Mouse (Mus musculus) regulatory T cell (primary cell): ENCODE data around the gene Serp2.

Experiments used
- in situ Hi-C: fragments of 300-600 bp; cut with MboI, MseI; formaldehyde crosslinking; loops from one replicate; pipeline ENCODE4 v1.15.1; 2025; ENCODE audit warnings: high pct_unique_total_duplicates

Serp2 gene

GRCm38 (mm10) chr14:76569271-76569961 is 12.7 kb upstream of the Serp2 start:
- in situ Hi-C loops, result no loop called here

GRCm38 (mm10) chr14:76568548-76568947 is 11.9 kb upstream of the Serp2 start:
- in situ Hi-C loops, result no loop called here

- in situ Hi-C loops, result no loop called here
Measured at GRCm38 (mm10) chr14:76567280-76567679, 10.6 kb upstream of the Serp2 start.

- in situ Hi-C loops, result no loop called here
Measured at GRCm38 (mm10) chr14:76566711-76567110, 10.0 kb upstream of the Serp2 start.

- in situ Hi-C loops, result no loop called here
Measured at GRCm38 (mm10) chr14:76566193-76566592, 9.5 kb upstream of the Serp2 start.

GRCm38 (mm10) chr14:76559208-76559607 is 2.5 kb upstream of the Serp2 start:
- in situ Hi-C loops, result loop anchor here (10.0 kb wide), 2 partner anchors 226 to 464 kb away; no protein-coding TSS in a partner anchor

- in situ Hi-C loops, result loop anchor here (10.0 kb wide), 2 partner anchors 227 to 463 kb away; no protein-coding TSS in a partner anchor
Measured at GRCm38 (mm10) chr14:76558171-76558570, 1.5 kb upstream of the Serp2 start.

- in situ Hi-C loops, result loop anchor here (10.0 kb wide), 2 partner anchors 229 to 461 kb away; no protein-coding TSS in a partner anchor
Measured at GRCm38 (mm10) chr14:76556031-76556851, 448 bp downstream of the Serp2 start.

- in situ Hi-C loops, result loop anchor here (10.0 kb wide), 2 partner anchors 229 to 461 kb away; no protein-coding TSS in a partner anchor
Measured at GRCm38 (mm10) chr14:76555263-76556030, 1.2 kb downstream of the Serp2 start.

GRCm38 (mm10) chr14:76544136-76544535 is 12.6 kb downstream of the Serp2 start:
- in situ Hi-C loops, result no loop called here

GRCm38 (mm10) chr14:76541341-76541740 is 15.3 kb downstream of the Serp2 start:
- in situ Hi-C loops, result no loop called here

- in situ Hi-C loops, result no loop called here
Measured at GRCm38 (mm10) chr14:76540005-76540670, 16.6 kb downstream of the Serp2 start.

GRCm38 (mm10) chr14:76536921-76537320 is 19.8 kb downstream of the Serp2 start:
- in situ Hi-C loops, result no loop called here

- in situ Hi-C loops, result no loop called here
Measured at GRCm38 (mm10) chr14:76535096-76535495, 21.6 kb downstream of the Serp2 start.

- in situ Hi-C loops, result no loop called here
Measured at GRCm38 (mm10) chr14:76533170-76533815, 23.4 kb downstream of the Serp2 start.

GRCm38 (mm10) chr14:76532257-76533169 is 24.2 kb downstream of the Serp2 start:
- in situ Hi-C loops, result no loop called here

- in situ Hi-C loops, result no loop called here
Measured at GRCm38 (mm10) chr14:76531027-76531660, 25.5 kb downstream of the Serp2 start.

GRCm38 (mm10) chr14:76528641-76529040 is 28.0 kb downstream of the Serp2 start:
- in situ Hi-C loops, result no loop called here

- in situ Hi-C loops, result no loop called here
Measured at GRCm38 (mm10) chr14:76527758-76528313, 28.9 kb downstream of the Serp2 start.
